Mouse (Mus musculus) bone marrow macrophage, adult 2 months (primary cell): ENCODE measurements around the gene Tspoap1. TPM values are rescaled to one million over a fixed set of nuclear protein-coding genes. Genes with fewer than 3 reads are reported as not detected.
A peak's percentile ranks its signal among the peaks of the same experiment; 100 is the strongest.

Experiments
- H3K27ac ChIP-seq: 2 replicates; pipeline ENCODE4 v1.5.1; 2012; ENCODE audit warnings: low read depth, low read length; ENCODE audit not compliant: insufficient read depth
- H3K4me1 ChIP-seq: 2 replicates; pipeline ENCODE4 v1.6.1; 2012; ENCODE audit warnings: low read length; ENCODE audit not compliant: control insufficient read depth, insufficient read depth
- H3K4me3 ChIP-seq: 2 replicates; pipeline ENCODE4 v1.5.1; 2012; ENCODE audit warnings: mild to moderate bottlenecking, low read length, moderate library complexity; ENCODE audit not compliant: insufficient read depth
- CTCF ChIP-seq: IDR thresholded peaks from 2 replicates; pipeline ENCODE4 v1.5.1; 2012; ENCODE audit warnings: low read depth, mild to moderate bottlenecking, low read length, moderate library complexity
- POLR2A ChIP-seq: IDR thresholded peaks from 2 replicates; pipeline ENCODE4 v1.6.1; 2012; ENCODE audit warnings: mild to moderate bottlenecking, low read depth, low read length, borderline replicate concordance
- polyA plus RNA-seq: library from polyadenylated mRNA; stranded (reverse); fragments of >200 nt; gene quantifications from 2 replicates; pipeline ENCODE4 v1.2.4, GENCODE M21; 2012; ENCODE audit not compliant: missing spikeins, insufficient read depth, insufficient read length

Gene Tspoap1
- polyA plus RNA-seq, 1 experiment: 2.6 TPM

GRCm38 (mm10) chr11:87772354-87772753 lies 12.0 kb downstream of the Tspoap1 start:
- no peak overlapping the region for H3K4me3 ChIP-seq
- no peak overlapping the region for H3K27ac ChIP-seq
- no peaks in the 10 kb centered on the region for H3K4me1 ChIP-seq
- TF ChIP-seq CTCF (no peak), POLR2A (no peak)

GRCm38 (mm10) chr11:87778100-87778765 lies 17.9 kb downstream of the Tspoap1 start:
- Histone ChIP-seq H3K27ac (no peak overlapping the region), H3K4me1 (0 out of 2 replicates have a peak, but pooled peaks cover 2% of the 10 kb centered on the region), H3K4me3 (no peak overlapping the region)
- no peak for TF ChIP-seq CTCF
- TF ChIP-seq POLR2A: no peak

GRCm38 (mm10) chr11:87778915-87779314 lies 18.6 kb downstream of the Tspoap1 start:
- no peak for TF ChIP-seq POLR2A
- no peak for TF ChIP-seq CTCF
- Histone ChIP-seq H3K4me3 (no peak overlapping the region), H3K4me1 (0 out of 2 replicates have a peak, but pooled peaks cover 2% of the 10 kb centered on the region), H3K27ac (no peak overlapping the region)

- Histone ChIP-seq H3K4me3 (no peak overlapping the region), H3K4me1 (0 out of 2 replicates have a peak, but pooled peaks cover 2% of the 10 kb centered on the region), H3K27ac (no peak overlapping the region)
- TF ChIP-seq CTCF (no peak), POLR2A (no peak)
These were observed 19.1 kb downstream of the Tspoap1 start for GRCm38 (mm10) chr11:87779392-87779791.

GRCm38 (mm10) chr11:87780130-87780529 lies 19.8 kb downstream of the Tspoap1 start:
- Histone ChIP-seq H3K4me3 (no peak overlapping the region), H3K27ac (no peak overlapping the region), H3K4me1 (0 out of 2 replicates have a peak, but pooled peaks cover 2% of the 10 kb centered on the region)
- TF ChIP-seq CTCF: no peak
- TF ChIP-seq POLR2A: no peak

GRCm38 (mm10) chr11:87790088-87790487 lies 29.7 kb downstream of the Tspoap1 start:
- Histone ChIP-seq H3K4me1 (peaks cover 5% of the 10 kb centered on the region; the same call in 1 of the 2 replicates), H3K27ac (no peak overlapping the region), H3K4me3 (no peak overlapping the region)
- TF ChIP-seq CTCF (no peak), POLR2A (no peak)

GRCm38 (mm10) chr11:87793460-87793859 lies 33.1 kb downstream of the Tspoap1 start, which contains the start of gene Mpo:
Gene Mpo (plus strand): TSS chr11:87793581.
- peaks cover 5% of the 10 kb centered on the region; the same call in 1 of the 2 replicates for H3K4me1 ChIP-seq
- no peak within 1 kb of the TSS for H3K27ac ChIP-seq
- TF ChIP-seq POLR2A (no peak), CTCF (no peak)
- H3K4me3 ChIP-seq: no peak within 1 kb of the TSS

- no peak overlapping the region for H3K4me3 ChIP-seq
- H3K4me1 ChIP-seq: no peaks in the 10 kb centered on the region
- no peak overlapping the region for H3K27ac ChIP-seq
- TF ChIP-seq POLR2A: no peak
These were observed 41.5 kb downstream of the Tspoap1 start for GRCm38 (mm10) chr11:87801711-87802275.

GRCm38 (mm10) chr11:87802621-87803020 lies 42.3 kb downstream of the Tspoap1 start:
- no peak overlapping the region for H3K27ac ChIP-seq
- H3K4me1 ChIP-seq: no peaks in the 10 kb centered on the region
- no peak overlapping the region for H3K4me3 ChIP-seq
- TF ChIP-seq POLR2A (no peak), CTCF (no peak)

GRCm38 (mm10) chr11:87805448-87805847 lies 45.1 kb downstream of the Tspoap1 start:
- Histone ChIP-seq H3K4me1 (no peaks in the 10 kb centered on the region), H3K27ac (no peak overlapping the region), H3K4me3 (no peak overlapping the region)
- 0 out of 2 replicates have a peak, but pooled peaks have one; percentile 15 for TF ChIP-seq CTCF
- no peak for TF ChIP-seq POLR2A
